Comparison of ENCODE assay signal across 13 mouse cellular contexts in the genomic region with DNA sequence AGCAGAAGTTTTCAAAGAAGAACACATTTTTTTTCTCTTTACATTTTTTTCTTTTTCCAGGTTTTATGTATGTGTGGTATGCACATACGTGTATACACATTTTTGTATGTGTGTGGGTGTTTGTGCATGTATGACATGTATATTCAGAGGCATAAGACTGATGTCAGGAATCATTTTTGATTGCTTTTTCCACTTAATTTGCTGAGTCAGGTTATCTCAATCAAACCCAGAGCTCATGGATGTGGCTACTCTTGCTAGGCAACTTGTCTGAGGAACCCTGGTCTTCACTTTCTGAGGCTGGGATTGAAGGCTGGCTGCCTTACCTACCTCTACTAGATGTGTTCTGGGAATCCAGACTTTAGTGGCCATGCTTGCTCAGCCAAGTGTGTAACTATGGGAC.
"Had no signal": no experiment of that assay in that cellular context is flagged by ENCODE, and none has a peak within 500 bp of the region (broad histone marks: within the 10 kb centered on the region; RNA-seq: fewer than 3 reads in every experiment).

No protein-coding gene starts in this region.

- DNase-seq: gastrocnemius, postnatal 14 days; gastrocnemius, postnatal 36 days; heart, adult 2 months; heart, postnatal 14 days; heart, postnatal 36 days; kidney, adult 18-20 months; kidney, adult 9 months; kidney, postnatal 10 days; kidney, postnatal 25 days; kidney, postnatal 4 days; layer of hippocampus, adult 9-11 months; layer of hippocampus, postnatal 36 days; left cerebral cortex, postnatal 4 days had no signal
